ENCODE assay signal across 13 mouse cellular contexts in genomic region chr1:37666587-37666986, GRCm38 (mm10). TPM values are rescaled to one million over a fixed set of nuclear protein-coding genes. Genes with fewer than 3 reads are reported as not detected.
DNase-seq lines count a peak whose midpoint lies in the region; ATAC-seq lines count a peak whose summit lies in the region.
"Had no signal": no experiment of that assay in that cellular context is flagged by ENCODE, and none has a peak within 500 bp of the region (broad histone marks: within the 10 kb centered on the region; RNA-seq: fewer than 3 reads in every experiment).

No protein-coding gene starts in this region.

- no peaks in the 10 kb centered on the region for H3K36me3 ChIP-seq in embryonic facial prominence, embryonic 10.5 days (replicated peaks)
- H3K36me3 ChIP-seq in embryonic facial prominence, embryonic 15.5 days, result no peaks in the 10 kb centered on the region
- H3K36me3 ChIP-seq: liver, embryonic 13.5 days; midbrain, embryonic 12.5 days; neural tube, embryonic 13.5 days had no signal

- 0 out of 2 replicates have a peak, but pooled peaks have one; percentile 45 for ATAC-seq in embryonic facial prominence, embryonic 15.5 days (ENCODE audit: insufficient number of reproducible peaks, low FRiP score, low TSS enrichment, low read depth)
- no peak for ATAC-seq in CD4-positive, CD25-positive, alpha-beta regulatory T cell, adult 4 months

- H3K4me2 ChIP-seq in embryonic facial prominence, embryonic 15.5 days (replicated peaks), result no peak overlapping the region
- H3K4me2 ChIP-seq: liver, embryonic 13.5 days; midbrain, embryonic 12.5 days; neural tube, embryonic 13.5 days had no signal

- 58% methylated on average over 10 of the region's 10 CpGs for WGBS in embryonic facial prominence, embryonic 10.5 days
- 50% methylated on average over 10 of the region's 10 CpGs for WGBS in embryonic facial prominence, embryonic 15.5 days

- 0 out of 2 replicates have a peak, but pooled peaks cover 4% of the 10 kb centered on the region for H3K4me1 ChIP-seq in embryonic facial prominence, embryonic 10.5 days
- H3K4me1 ChIP-seq in embryonic facial prominence, embryonic 15.5 days, result peaks cover 5% of the 10 kb centered on the region
- H3K4me1 ChIP-seq: liver, embryonic 13.5 days; midbrain, embryonic 12.5 days; neural tube, embryonic 13.5 days had no signal

- no peak overlapping the region for H3K9ac ChIP-seq in embryonic facial prominence, embryonic 15.5 days
- H3K9ac ChIP-seq: liver, embryonic 13.5 days; midbrain, embryonic 12.5 days; neural tube, embryonic 13.5 days had no signal

- no peaks in the 10 kb centered on the region for H3K27me3 ChIP-seq in embryonic facial prominence, embryonic 10.5 days (replicated peaks; ENCODE audit: low read depth, poor library complexity, severe bottlenecking)
- H3K27me3 ChIP-seq in embryonic facial prominence, embryonic 15.5 days, result no peaks in the 10 kb centered on the region
- H3K27me3 ChIP-seq: liver, embryonic 13.5 days; midbrain, embryonic 12.5 days; neural tube, embryonic 13.5 days had no signal

- no peak overlapping the region for H3K4me3 ChIP-seq in embryonic facial prominence, embryonic 10.5 days
- H3K4me3 ChIP-seq in embryonic facial prominence, embryonic 15.5 days (replicated peaks), result no peak overlapping the region
- H3K4me3 ChIP-seq: liver, embryonic 13.5 days; midbrain, embryonic 12.5 days; neural tube, embryonic 13.5 days had no signal

- no peaks in the 10 kb centered on the region for H3K9me3 ChIP-seq in embryonic facial prominence, embryonic 10.5 days
- H3K9me3 ChIP-seq in embryonic facial prominence, embryonic 15.5 days (replicated peaks), result no peaks in the 10 kb centered on the region
- H3K9me3 ChIP-seq: liver, embryonic 13.5 days; midbrain, embryonic 12.5 days; neural tube, embryonic 13.5 days had no signal

- H3K27ac ChIP-seq in embryonic facial prominence, embryonic 10.5 days (replicated peaks), result no peak overlapping the region
- H3K27ac ChIP-seq in embryonic facial prominence, embryonic 15.5 days (replicated peaks), result no peak overlapping the region
- H3K27ac ChIP-seq: liver, embryonic 13.5 days; midbrain, embryonic 12.5 days; neural tube, embryonic 13.5 days had no signal

- DNase-seq in embryonic facial prominence, embryonic 10.5 days (ENCODE audit: low spot score), result peak; percentile 20
- DNase-seq in kidney, postnatal 36 days, result peak; percentile 69 to 72
- DNase-seq in lung, postnatal 4 days, result peak; percentile 81 to 90
- DNase-seq in spleen, postnatal 10 days (ENCODE audit: low spot score in 2 of 2), result no peak
- DNase-seq in left cerebral cortex, adult 18-20 months (ENCODE audit: low spot score in 2 of 2), result no peak
- DNase-seq: cerebellum, postnatal 25 days; gastrocnemius, postnatal 25 days; heart, postnatal 10 days; liver, embryonic 13.5 days had no signal

RNA-seq across cellular contexts. Expression of gene 2010300C02Rik, which starts 53.3 kb away (rescaled TPM):
- polyA plus RNA-seq in embryonic facial prominence, embryonic 10.5 days (2016; fragmentation: Nextera tagmentation; extraction: Ambion mirVana), result 0.91 and 0.96 TPM in 2 replicates
- 7.9 and 11.5 TPM in 2 replicates for polyA plus RNA-seq in embryonic facial prominence, embryonic 15.5 days (2015; fragmentation: Nextera tagmentation; extraction: Ambion mirVana)
- polyA plus RNA-seq in CD4-positive, CD25-positive, alpha-beta regulatory T cell, adult 4 months (2017; shearing (Covaris generic)), result under 1 TPM; 0.42 to 0.79 TPM
- total RNA-seq in left cerebral cortex, adult 18-20 months (2021), result 100 to 1,000 TPM; 251 to 264 TPM

Comparison
In these comparisons a context has a peak if more than half of its experiments do, and no peak if none do; other contexts are left out.
1. DNase-seq: peak in embryonic facial prominence, embryonic 10.5 days (single experiment), kidney, postnatal 36 days (2 of 2) and lung, postnatal 4 days (2 of 2); none in spleen, postnatal 10 days (0 of 2) and left cerebral cortex, adult 18-20 months (0 of 2).